8 mouse cellular contexts compared by ENCODE assay signal in genomic region chr2:79255192-79256000, GRCm38 (mm10). TPM values are rescaled to one million over a fixed set of nuclear protein-coding genes. Genes with fewer than 3 reads are reported as not detected.
DNase-seq lines count a peak whose midpoint lies in the region; ATAC-seq and TF ChIP-seq lines count a peak whose summit lies in the region.

Gene Itga4, plus strand, starts transcription at chr2:79255426.

- TF ChIP-seq CTCF in E14TG2a.4 (conservative IDR thresholded peaks at IDR 0.05; ENCODE audit: low read length), result peak; percentile 42

- peak within 1 kb of the TSS; percentile 89 for H3K4me2 ChIP-seq in forebrain, embryonic 14.5 days (ENCODE audit: low read length)
- H3K4me2 ChIP-seq in liver, embryonic 16.5 days (ENCODE audit: low read depth, low read length), result peak within 1 kb of the TSS; percentile 75
- peak within 1 kb of the TSS; percentile 77 for H3K4me2 ChIP-seq in neural tube, embryonic 11.5 days (ENCODE audit: low read depth)
- peak within 1 kb of the TSS; percentile 94 for H3K4me2 ChIP-seq in stomach, embryonic 16.5 days (ENCODE audit: low read depth, low read length)

- DNase-seq in cerebellum, adult 11 months, result peak; percentile 45
- DNase-seq in forebrain, embryonic 14.5 days (ENCODE audit: low spot score), result peak; percentile 64
- DNase-seq in heart, postnatal 10 days, result peak; percentile 70 to 74
- DNase-seq in kidney, postnatal 4 days, result peak; percentile 74 to 81
- peak; percentile 85 for DNase-seq in neural tube, embryonic 11.5 days (ENCODE audit: low spot score)

- H3K4me3 ChIP-seq in E14TG2a.4 (replicated peaks; ENCODE audit: low read length), result peak within 1 kb of the TSS; percentile 81
- H3K4me3 ChIP-seq in forebrain, embryonic 14.5 days (ENCODE audit: low read depth, low read length), result peak within 1 kb of the TSS; percentile 43
- H3K4me3 ChIP-seq in liver, embryonic 16.5 days (ENCODE audit: low read depth, low read length), result peak within 1 kb of the TSS; percentile 90
- peak within 1 kb of the TSS; percentile 40 for H3K4me3 ChIP-seq in neural tube, embryonic 11.5 days (ENCODE audit: low read depth, low read length)
- H3K4me3 ChIP-seq in stomach, embryonic 16.5 days (replicated peaks; ENCODE audit: low read length), result peak within 1 kb of the TSS; percentile 50

- under 1% methylated on average over 40 of the region's 41 CpGs for WGBS in forebrain, embryonic 14.5 days
- under 1% methylated on average over 37 of the region's 41 CpGs for WGBS in liver, embryonic 16.5 days (ENCODE audit: insufficient replicate concordance)
- under 1% methylated on average over 41 of the region's 41 CpGs for WGBS in neural tube, embryonic 11.5 days
- WGBS in stomach, embryonic 16.5 days, result under 1% methylated on average over 41 of the region's 41 CpGs

- no peak within 1 kb of the TSS; the same call in 1 of the 2 replicates for H3K27ac ChIP-seq in forebrain, embryonic 14.5 days (ENCODE audit: low read depth, low read length)
- peak within 1 kb of the TSS; percentile 96 for H3K27ac ChIP-seq in liver, embryonic 16.5 days (ENCODE audit: low read length)
- H3K27ac ChIP-seq in neural tube, embryonic 11.5 days (ENCODE audit: low read depth, low read length), result no peak within 1 kb of the TSS
- peak within 1 kb of the TSS; percentile 53 for H3K27ac ChIP-seq in stomach, embryonic 16.5 days (ENCODE audit: low read length)

- ATAC-seq in forebrain, embryonic 14.5 days, result peak; percentile 91
- peak; percentile 86 for ATAC-seq in liver, embryonic 16.5 days (ENCODE audit: low read depth)
- ATAC-seq in neural tube, embryonic 11.5 days (ENCODE audit: insufficient read depth, low FRiP score, low TSS enrichment), result peak; percentile 87
- ATAC-seq in stomach, embryonic 16.5 days (ENCODE audit: insufficient read depth, low FRiP score), result peak; percentile 88

- no peaks in the 10 kb centered on the region for H3K36me3 ChIP-seq in E14TG2a.4 (ENCODE audit: insufficient read depth, low read length)
- H3K36me3 ChIP-seq in forebrain, embryonic 14.5 days (ENCODE audit: control insufficient read depth, insufficient read depth, low read length), result no peaks in the 10 kb centered on the region
- no peaks in the 10 kb centered on the region for H3K36me3 ChIP-seq in liver, embryonic 16.5 days (ENCODE audit: control insufficient read depth, insufficient read depth)
- no peaks in the 10 kb centered on the region for H3K36me3 ChIP-seq in neural tube, embryonic 11.5 days (ENCODE audit: control insufficient read depth, insufficient read depth, low read length)
- H3K36me3 ChIP-seq in stomach, embryonic 16.5 days (ENCODE audit: control insufficient read depth, insufficient read depth, low read length), result no peaks in the 10 kb centered on the region

- no peaks in the 10 kb centered on the region for H3K9me3 ChIP-seq in E14TG2a.4 (ENCODE audit: low read length)
- H3K9me3 ChIP-seq in forebrain, embryonic 14.5 days (replicated peaks; ENCODE audit: control insufficient read depth, low read length), result no peaks in the 10 kb centered on the region
- no peaks in the 10 kb centered on the region for H3K9me3 ChIP-seq in liver, embryonic 16.5 days (replicated peaks; ENCODE audit: control insufficient read depth, low read length)
- H3K9me3 ChIP-seq in neural tube, embryonic 11.5 days (ENCODE audit: control insufficient read depth, low read length), result no peaks in the 10 kb centered on the region
- H3K9me3 ChIP-seq in stomach, embryonic 16.5 days (replicated peaks; ENCODE audit: control insufficient read depth, low read length), result no peaks in the 10 kb centered on the region

- intact Hi-C loops in heart, postnatal 10 days (cut with DNase I), result no loop called here

- H3K27me3 ChIP-seq in E14TG2a.4 (ENCODE audit: insufficient read depth, low read length), result peaks cover 30% of the 10 kb centered on the region
- H3K27me3 ChIP-seq in forebrain, embryonic 14.5 days (replicated peaks; ENCODE audit: control insufficient read depth, insufficient read depth, low read length), result 0 out of 2 replicates have a peak, but pooled peaks cover 5% of the 10 kb centered on the region
- H3K27me3 ChIP-seq in liver, embryonic 16.5 days (ENCODE audit: control insufficient read depth, insufficient read depth, low read depth, low read length), result no peaks in the 10 kb centered on the region
- no peaks in the 10 kb centered on the region for H3K27me3 ChIP-seq in neural tube, embryonic 11.5 days (ENCODE audit: control insufficient read depth, insufficient read depth, low read length)
- H3K27me3 ChIP-seq in stomach, embryonic 16.5 days (ENCODE audit: control insufficient read depth, insufficient read depth, low read length), result no peaks in the 10 kb centered on the region

- H3K9ac ChIP-seq in forebrain, embryonic 14.5 days (ENCODE audit: low read length), result peak within 1 kb of the TSS; percentile 61
- H3K9ac ChIP-seq in liver, embryonic 16.5 days (ENCODE audit: low read depth, low read length), result peak within 1 kb of the TSS; percentile 97
- H3K9ac ChIP-seq in neural tube, embryonic 11.5 days (ENCODE audit: low read length), result peak within 1 kb of the TSS; percentile 46
- H3K9ac ChIP-seq in stomach, embryonic 16.5 days (ENCODE audit: low read length), result peak within 1 kb of the TSS; percentile 70

- H3K4me1 ChIP-seq in E14TG2a.4 (replicated peaks; ENCODE audit: low read depth, low read length), result peaks cover 11% of the 10 kb centered on the region; the same call in 1 of the 2 replicates
- H3K4me1 ChIP-seq in forebrain, embryonic 14.5 days (ENCODE audit: control insufficient read depth, insufficient read depth, low read length), result peaks cover 3% of the 10 kb centered on the region; the same call in 1 of the 2 replicates
- H3K4me1 ChIP-seq in liver, embryonic 16.5 days (ENCODE audit: control insufficient read depth, low read depth, low read length), result peaks cover 34% of the 10 kb centered on the region
- no peaks in the 10 kb centered on the region for H3K4me1 ChIP-seq in neural tube, embryonic 11.5 days (ENCODE audit: control insufficient read depth, insufficient read depth, low read length)
- peaks cover 13% of the 10 kb centered on the region for H3K4me1 ChIP-seq in stomach, embryonic 16.5 days (ENCODE audit: control insufficient read depth, insufficient read depth, low read length)

RNA-seq across cellular contexts. Expression of gene Itga4, which starts in this region (rescaled TPM):
- 2.3 and 2.4 TPM in 2 replicates for polyA plus RNA-seq in forebrain, embryonic 14.5 days (2014; fragmentation: Nextera tagmentation; extraction: Ambion mirVana)
- 1 to 10 TPM; 2.9 to 3.8 TPM for total RNA-seq in heart, postnatal 10 days (2021)
- 29.3 and 30.7 TPM in 2 replicates for polyA plus RNA-seq in liver, embryonic 16.5 days (2015; fragmentation: Nextera tagmentation; extraction: Ambion mirVana)
- 7.9 and 8.0 TPM in 2 replicates for polyA plus RNA-seq in neural tube, embryonic 11.5 days (2014; fragmentation: Nextera tagmentation; extraction: Ambion mirVana)
- polyA plus RNA-seq in stomach, embryonic 16.5 days (2015; fragmentation: Nextera tagmentation; extraction: Ambion mirVana), result 5.3 and 6.1 TPM in 2 replicates

Comparison
In these comparisons a context has a peak if more than half of its experiments do, and no peak if none do; other contexts are left out.
1. H3K4me3 ChIP-seq: peak in every context shown above with its lines; median percentile 90 in liver, embryonic 16.5 days; 81 in E14TG2a.4; 50 in stomach, embryonic 16.5 days; 43 in forebrain, embryonic 14.5 days; 40 in neural tube, embryonic 11.5 days.
2. H3K27ac ChIP-seq: peak in liver, embryonic 16.5 days (single experiment) and stomach, embryonic 16.5 days (single experiment); none in forebrain, embryonic 14.5 days (single experiment) and neural tube, embryonic 11.5 days (single experiment).
3. H3K9ac ChIP-seq: peak in every context shown above with its lines; median percentile 97 in liver, embryonic 16.5 days; 70 in stomach, embryonic 16.5 days; 61 in forebrain, embryonic 14.5 days; 46 in neural tube, embryonic 11.5 days.
4. Peak in every context shown above with its lines, with median percentiles within 50 percentile points of each other: DNase-seq, ATAC-seq and H3K4me2 ChIP-seq.